Mouse (Mus musculus) thymus, postnatal 25 days (tissue): ENCODE measurements around the gene Lmf1.

Source experiments
- DNase-seq: peaks from one replicate; pipeline ENCODE4 v3.0.0; 2022

The Lmf1 gene

DNA sequence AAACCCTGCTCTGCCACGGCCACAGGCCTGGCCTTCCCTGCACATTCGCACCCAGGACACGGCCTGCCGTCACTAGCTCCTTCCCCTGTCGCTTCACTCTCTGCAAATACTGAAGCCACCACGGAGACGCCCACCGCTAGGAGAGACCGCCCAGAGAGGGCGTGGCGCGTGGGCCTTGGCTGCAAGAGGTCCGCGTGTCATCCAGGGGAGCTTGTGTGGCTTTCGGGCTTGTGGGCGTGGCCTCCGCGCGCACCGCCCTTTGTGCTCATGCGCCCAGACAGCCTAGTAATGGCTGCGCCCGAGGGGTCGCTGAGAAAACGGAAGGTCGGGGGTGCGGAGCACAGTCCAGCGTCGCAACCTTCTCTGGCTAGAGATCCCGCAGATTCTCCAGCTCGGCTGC, at the start of gene Lmf1:
Lmf1 (plus strand) TSS at position 166 of the 400 bp plus-strand sequence.
- DNase-seq, result peak; percentile 97

DNA sequence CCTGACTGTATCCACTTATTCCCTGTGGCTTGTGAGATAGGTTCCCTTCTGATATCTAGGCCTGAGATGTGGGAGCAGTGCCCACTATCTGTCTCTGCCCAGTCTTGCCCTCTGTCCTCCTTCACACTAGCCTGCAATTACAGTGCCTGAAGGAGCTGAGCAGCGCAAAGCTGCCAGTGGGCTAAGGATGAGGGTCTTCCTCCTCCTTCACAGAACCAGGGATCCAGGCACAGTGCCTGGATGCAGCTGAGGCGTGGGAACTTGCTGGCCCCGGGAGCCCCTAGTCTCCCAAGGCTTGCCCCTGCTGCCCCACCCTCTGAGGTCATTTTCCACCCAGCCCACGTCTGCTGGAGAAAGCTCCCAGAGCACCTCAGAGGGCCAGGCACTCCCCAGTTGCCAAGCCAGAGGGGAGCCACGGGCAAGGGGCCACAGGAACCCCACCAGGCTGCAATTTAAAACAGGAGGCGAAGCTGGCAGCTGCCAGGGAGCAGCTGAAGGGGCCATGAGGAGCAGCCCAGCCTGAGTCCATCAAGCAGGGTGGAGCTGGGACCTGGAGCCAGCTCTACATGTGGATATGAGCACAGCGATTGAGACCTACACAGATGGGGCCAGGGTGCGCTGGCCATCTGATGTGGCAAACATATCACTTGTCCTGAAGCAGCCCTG, 48.4 kb upstream of the Lmf1 start:
- no peak for DNase-seq

DNA sequence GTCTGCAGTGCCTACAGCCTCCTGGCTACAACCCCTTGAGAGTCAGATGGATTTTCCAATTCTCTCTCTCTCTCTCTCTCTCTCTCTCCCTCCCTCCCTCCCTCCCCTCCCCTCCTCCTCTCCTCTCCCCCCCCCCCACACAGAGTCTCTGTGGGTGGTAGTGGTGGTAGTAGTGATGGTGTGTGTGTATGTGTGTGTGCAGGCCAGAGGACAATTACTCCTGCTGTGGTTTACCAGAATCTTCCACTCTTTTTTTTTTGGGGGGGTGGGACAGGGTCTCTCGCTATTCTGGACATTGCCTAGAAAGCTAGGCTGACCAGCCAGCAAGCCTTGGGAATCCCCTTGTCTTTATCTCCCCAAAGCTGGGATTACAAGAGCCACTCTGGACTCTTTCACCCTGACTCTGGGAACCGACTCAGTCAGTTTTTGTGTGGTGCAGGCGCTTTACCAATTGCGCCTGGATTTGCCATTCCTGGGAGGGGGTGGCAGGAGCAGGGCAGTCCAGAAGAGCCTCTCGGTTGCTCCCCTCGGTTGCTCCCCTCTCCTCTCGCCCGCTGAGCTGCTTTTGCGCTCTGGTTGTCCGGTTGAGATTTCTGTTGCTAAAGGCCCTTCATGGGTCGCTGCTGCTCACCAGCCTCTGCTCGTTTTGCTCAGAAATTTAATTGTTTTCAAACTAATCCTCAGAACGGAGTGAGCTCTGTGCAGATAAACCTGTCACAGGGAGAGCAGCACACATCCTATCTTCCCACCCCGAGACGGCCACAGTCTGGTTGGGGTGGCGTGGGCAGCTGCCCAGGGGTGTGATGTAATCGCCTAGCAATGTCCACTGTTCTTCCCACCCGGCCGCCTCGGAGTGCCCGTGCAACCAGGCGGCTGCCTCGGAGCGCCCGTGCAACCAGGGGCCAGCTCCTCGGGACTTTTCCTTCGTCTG, 39.7 kb upstream of the Lmf1 start:
- DNase-seq, result no peak

DNA sequence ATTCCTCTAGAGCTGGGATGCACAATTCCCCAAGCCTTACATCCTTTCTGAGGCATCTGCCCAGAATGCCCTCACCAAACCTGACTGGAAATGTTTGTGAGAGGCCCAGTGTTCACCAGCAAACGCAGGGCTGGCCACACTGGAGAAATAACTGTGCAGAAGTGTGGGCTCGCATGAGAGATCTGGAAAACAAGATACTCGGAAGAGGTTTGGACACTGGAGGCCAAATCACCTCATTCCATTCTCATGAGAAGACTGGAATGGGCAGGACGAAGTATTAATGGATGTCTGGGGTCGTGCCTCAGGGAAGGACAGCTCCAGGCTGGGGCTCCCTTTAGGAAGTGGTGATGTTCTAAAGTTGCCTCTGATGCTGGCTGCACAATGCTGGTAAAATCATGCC, 38.2 kb upstream of the Lmf1 start:
- no peak for DNase-seq

DNA sequence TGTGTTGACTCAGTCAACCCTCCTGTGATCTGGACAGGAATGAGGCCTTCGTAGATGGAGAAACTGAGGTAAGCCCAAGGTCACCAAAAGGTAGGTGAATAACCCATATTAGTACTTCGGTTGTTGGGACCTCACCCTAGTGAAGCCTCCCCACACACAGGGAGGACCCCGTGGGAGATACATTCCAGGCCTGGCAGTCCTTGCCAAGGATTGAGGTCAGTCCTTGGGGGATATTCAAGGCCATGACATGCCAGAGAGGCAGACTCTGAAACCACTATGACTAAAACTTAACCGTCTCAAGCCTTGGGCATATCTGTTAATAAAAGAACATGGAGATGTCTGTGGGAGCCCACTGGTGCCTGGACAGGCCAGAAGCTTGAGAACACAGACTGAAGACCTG, 37.1 kb upstream of the Lmf1 start:
- DNase-seq, result no peak

DNA sequence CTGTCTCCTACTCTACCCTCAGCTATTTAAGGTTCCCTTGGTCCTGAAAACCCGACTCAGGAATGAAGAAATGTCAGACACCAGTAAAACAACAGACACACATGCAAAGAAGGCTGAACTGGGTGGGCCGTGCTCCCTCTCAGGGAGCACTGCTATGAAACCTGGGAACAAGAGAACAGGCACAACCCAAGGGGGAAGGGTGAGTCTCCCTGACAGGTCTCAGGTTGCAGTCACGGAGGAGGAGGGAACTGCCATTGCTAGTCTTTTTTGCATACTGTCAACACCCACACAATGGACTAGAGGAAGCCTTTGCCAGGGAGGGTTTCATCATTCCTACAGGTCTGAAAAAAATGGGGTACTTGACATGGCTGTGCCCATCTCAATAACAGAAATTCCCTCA, 31.9 kb upstream of the Lmf1 start:
- no peak for DNase-seq

DNA sequence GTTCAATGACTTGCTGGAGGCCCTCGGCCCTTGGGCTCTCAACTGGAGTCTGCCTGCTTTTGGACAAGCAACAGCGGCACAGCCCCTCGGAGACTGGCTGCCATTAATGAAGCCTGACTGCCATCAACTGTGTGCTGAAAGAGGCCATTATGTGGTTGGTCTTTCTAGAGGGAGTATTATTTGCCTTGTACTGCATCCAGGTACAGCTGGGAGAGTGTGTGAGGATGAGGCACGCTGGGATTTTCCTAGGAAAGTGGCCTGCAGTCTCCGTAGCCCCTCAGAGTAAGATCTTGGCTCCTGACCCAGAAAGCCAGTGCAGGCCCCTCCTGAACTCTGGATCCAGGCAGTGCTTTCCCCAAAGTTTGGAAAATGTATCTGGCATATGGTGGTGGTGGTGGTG, 28.9 kb upstream of the Lmf1 start:
- no peak for DNase-seq

DNA sequence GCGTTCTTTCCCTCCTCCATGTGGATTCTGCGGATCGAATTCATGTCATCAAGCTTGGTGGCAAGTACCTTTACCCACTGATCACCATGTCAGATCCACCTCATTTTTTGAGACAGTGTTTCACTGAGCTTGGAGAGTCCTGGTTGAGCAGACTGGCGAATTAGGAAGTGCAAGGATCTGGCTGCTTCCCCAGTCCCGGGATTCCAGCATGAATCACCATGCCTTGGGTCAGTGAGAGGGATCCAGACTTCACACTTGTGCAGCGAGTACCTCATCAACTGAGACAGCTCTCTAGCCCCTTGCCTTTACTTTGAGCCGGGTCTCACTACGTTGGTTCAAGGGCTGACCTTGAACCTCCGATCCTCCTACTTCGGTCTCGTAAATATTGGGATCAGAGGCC, 27.6 kb upstream of the Lmf1 start:
- DNase-seq, result no peak

DNA sequence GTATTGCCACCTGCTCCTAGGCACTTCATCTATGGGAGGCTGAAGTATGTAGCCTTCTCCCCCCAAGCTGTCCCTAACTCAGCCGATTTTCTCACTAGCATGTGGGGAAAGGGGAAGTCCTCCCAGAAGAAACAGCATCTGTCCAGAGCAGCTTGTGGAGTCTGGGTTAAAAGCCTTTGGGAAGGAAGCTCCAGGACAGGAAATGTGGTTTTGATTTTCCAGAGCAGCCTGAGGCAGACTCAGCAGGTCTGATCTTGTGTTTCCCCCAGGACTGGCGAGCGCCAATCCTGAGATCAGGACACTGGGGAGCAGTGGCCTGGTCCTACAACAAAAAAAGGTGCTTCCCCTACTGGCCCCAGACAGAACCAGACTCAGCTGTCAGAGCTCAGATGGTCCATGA, 23.7 kb upstream of the Lmf1 start:
- no peak for DNase-seq

DNA sequence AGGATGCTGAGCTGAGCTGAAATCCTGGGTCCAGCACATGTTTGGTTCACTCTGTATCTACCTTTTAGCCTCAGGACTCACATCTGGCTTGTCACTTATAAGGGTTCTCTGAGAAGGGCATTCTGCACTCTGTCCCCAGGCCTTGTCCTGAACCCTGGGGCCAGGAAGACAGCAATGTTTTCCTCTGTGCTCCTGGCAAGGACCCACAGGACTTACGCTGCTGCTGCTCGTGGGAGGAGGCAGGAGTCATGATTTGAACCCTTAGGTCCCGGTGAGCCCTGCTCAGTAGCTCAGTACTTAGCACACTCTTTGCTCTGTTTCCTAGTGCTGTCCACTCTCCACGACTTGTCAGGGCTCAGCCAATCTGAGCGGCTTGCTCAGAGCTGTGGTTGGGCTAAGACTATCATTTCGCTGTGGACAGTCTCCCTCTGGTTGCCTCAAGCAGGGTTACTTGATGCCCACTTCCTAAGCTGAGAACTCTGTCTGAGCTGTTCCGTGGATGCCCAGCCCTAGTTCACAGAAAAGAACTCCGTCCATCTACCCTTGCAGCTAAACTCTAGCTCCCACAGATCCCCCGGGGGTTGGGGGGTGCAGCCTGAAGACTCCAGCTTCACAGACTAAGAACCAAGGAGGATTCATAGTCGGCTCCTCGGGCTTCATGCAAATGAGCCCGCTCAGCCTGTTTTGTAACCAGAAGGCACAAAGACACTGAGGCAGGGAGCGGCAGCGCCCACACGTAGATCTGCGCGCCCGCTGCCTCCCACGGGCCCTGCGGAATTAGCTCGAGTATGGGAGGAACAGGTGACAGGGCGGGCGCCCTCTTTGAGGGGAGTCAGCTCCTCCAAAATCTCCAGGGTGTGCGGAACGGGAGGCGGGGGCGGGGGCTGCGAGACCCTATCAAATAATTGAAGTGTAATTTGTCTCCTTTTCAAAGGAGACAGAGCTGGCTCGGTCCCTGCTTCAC, 22.9 kb upstream of the Lmf1 start:
- DNase-seq, result no peak

DNA sequence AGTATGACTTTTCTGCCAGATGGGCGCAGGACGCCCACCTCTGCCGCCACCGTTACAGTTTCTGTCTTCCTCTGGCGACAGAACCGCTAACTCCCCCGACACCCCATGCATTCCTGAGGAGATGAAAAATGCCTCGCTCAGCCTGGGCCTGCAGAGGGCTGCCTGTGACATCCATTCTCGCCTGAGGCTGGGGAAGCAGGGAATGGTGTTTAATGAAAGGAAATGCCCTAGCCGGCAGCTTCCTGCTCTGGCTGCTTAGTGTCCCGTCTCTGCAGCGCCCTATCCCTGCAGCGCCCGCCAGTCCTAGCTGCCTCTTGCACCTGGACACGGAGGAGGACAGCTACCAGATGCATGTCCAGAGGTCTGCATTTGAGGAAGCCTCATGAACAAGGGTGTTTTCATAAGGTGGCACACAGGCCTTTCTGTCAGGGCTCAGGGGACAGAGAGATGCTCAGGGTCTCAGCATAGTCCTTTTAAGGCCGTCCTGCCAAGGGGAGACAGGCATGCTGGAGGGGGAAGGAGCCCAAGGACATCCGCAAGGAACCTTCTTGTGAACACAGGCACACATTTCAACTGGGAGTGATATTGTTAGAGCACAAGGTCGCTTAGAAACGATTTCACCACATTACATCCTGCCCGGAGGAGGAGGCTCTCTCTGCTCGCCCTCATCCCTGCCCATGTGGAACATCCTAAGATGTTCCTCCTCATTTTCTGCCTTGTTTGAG, 22.1 kb upstream of the Lmf1 start:
- no peak for DNase-seq

DNA sequence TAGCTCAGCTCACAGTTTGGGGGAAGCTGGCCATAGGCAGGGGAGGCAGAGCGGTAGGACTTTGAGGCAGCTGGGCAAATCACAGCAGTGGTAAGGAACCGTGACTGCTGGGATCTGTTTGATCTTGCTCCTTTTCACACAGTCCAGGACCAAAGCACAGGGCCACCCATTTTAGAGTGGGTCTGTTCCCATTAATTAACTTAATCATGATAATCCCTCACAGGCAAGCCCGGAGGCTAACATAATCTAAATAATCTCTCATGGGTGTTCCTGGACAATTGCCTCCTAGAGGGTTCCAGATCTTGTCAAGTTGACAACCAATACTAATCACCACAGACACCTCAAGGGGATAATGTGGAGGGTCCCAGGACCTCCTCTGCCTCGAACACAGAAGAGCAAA, 19.3 kb upstream of the Lmf1 start:
- no peak for DNase-seq

DNA sequence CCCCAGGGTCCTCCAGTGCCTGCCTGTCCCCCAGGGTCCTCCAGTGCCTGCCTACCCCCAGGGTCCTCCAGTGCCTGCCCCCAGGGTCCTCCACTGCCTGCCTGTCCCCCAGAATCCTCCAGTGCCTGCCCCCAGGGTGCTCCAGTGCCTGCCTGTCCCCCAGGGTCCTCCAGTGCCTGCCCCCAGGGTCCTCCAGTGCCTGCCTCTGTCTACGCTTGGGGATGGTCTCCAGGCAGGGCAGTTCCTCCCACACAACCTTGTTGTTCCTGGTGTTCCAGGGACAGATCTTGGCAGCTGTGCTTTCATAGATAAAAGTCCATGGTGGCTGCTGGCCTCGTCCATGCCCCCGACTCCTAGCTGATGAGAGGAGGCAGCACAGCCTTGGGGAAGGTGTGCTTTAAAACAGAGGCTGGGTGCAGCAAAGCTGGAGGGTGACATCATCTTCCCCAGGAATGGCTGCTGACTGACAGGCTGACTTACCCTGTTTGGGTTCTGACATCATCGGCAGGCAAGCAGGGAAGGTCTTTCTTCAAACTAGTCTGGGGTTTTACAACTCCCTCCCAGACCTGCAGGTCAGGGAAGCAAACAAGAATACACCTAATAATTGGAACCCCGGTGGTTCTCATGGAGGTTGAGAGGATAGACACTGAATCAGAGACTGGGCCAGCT, 18.2 kb upstream of the Lmf1 start:
- no peak for DNase-seq

DNA sequence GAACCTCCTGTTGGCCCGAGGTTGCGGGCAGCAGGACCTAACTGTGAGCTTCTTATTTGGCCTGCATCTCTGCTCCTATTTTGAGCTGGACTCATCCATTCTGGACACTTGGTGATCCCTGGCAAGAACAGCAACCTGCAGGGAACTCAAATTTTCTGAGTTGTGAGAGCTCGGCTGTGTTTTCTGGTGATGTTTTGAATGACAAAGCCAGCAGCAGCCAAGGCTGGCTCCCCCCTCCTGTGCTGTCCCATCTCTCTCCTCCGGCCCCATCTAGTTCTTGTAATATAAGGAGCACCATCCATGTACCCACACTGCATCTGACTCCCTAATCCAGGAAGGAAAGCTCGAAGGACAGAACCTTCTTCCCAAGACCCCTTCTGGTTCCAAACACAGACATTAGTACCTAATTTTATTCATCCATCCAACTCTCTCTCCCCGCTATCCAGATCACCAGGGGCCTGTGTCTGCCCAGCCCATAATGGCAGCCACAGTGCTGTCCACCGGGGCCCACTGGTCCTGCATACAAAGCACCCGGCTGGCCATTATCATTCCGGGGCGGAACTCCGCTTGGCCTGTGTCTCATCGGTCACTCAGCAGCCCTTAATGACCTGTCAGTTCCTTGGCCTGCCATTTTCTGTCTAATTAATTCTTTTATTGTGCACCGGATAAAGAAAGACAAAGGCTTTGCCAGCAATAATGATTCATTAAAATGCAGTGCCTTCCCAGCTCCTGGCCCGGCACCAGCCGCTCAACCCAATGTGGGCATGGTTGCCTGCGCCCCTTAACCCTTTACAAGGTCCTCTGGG, 17.5 kb upstream of the Lmf1 start:
- no peak for DNase-seq

DNA sequence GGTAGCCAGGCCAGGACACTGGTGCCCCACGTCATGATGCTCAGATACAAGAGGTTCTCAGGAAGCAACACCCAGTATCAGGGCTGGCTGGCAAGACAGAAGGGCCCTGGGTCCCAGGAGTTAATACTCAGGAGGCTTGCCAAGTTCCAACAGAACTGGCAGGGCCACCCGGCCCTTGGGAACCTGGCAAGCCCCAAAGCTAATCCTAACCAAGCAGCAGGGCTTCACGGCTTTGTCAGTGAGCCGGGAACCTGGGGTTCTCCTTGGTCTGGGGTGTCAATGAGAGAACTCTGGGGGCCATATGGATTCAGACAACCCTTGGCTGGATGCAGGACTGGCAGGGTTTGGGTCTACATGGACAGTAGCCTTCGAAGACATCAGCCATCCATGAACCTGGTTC, 14.4 kb upstream of the Lmf1 start:
- DNase-seq, result no peak

DNA sequence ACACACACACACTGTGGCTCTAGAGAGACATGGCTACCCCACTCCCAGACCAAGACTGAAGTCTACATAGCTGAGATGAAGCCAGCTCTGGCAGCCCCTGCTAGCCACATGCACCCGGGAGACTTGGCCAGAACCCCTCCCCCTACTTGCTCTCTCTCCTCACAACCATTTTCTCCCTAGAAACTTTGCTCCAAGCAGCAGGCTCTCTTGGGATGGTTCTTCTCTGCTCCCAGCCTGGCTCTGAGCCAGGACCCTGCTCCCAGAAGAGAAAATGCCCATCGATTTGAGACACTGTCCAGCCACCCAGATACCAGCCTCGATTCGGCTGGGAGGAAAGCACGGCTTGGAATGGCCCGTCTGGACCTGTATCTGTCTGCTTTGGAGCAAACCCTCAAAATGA, 13.6 kb upstream of the Lmf1 start:
- DNase-seq, result no peak

DNA sequence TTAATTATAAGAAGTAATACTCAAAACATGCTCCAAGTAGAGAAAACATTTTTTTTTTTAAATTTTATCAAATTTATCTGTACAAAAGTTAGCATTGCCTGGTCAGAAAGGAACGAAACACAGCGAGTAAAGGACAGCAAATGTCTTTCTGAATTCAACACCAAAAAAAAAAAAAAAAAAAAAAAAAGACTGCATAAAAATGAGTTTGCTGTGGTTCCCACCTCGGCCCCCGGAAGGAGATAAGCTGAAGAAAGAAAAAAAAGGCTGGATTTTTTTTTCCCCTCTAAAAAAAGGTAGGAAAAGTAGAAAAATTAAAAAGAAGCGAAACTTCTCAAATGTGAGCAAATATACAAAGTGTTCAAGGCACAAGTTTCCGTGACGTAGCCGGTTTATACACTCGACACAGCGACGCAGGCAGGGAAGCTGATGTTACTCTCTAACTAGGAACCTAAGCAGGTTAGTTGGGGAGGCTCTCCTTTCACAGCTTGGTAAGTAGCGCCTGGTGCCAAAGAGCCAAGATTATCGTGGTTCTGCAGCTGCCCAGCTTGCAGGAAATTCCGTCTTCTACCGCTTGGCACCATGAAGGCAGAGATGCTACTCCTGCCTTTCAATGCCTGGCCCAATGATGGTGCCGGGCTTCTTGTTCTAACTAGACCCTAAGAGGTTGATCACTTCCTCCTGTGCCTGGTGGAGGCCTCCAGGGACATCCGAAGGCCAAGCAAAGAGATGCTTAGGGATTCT, 12.9 kb upstream of the Lmf1 start:
- no peak for DNase-seq

DNA sequence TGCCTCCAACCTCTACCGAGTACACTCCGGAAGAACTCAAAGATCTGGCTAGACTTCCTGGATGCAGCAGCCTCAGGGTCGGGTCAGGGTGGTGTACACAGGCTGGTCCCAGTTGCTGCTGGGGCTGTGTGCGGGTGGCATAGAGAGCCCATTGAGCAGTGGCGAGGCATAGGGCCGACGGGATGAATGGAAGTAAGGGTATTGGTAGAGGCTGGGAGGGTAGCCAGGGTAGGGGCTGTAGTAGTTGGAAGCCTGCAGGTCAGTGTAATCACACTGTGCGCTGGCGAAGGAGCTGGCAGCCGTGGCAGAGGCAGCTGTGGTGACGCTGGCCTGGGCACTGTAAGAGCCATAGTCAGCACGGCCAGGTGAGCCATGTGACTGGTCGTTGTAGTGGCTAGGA, 11.6 kb upstream of the Lmf1 start:
- DNase-seq, result no peak

DNA sequence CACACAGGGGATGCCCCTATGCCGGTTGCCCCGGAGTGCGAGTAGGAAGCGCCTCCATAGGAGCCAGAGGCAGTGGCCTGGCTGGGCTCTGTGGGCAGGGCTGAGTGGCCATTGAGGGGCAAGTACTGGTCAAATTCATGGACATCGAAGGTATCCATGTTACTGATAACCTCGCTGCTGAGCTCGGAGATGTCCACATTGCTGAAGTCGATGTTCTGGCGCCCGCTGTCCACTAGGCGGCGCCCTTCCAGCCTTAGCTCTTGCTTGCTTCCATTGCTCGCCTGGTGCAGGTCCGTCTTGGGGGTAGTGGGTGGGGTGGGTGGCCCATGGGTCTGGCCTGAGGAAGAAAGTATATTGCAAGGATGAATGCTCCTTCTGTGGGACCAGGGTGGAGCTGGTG, 11.1 kb upstream of the Lmf1 start:
- DNase-seq, result peak; percentile 61

DNA sequence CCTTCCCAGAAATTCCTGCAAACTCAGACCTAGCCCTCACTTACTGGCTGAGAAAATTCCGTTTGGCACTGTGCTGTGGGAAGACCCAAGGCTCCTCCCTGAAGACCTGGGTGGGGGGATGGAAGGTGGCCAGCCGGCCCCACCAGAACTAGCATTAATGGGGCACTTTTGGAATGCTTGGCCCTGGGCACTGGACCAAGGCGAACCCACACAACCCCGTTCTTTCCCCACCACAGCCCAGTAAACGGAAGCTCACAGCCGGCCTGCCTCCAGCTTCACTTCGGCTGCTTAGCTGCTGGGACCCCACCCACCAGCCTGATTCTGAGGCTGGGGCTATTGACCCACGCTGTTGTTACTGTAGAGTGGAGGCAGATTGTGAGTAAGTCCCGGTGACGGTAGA, 10.7 kb upstream of the Lmf1 start:
- DNase-seq, result no peak
